Mouse (Mus musculus) ovary, postnatal 10 days (tissue): ENCODE results near the gene Sdf2l1.

ENCODE experiments used
- DNase-seq: peaks from one replicate; pipeline ENCODE4 v3.0.0; 2022; ENCODE audit warnings: low spot score

Sdf2l1 gene

DNA sequence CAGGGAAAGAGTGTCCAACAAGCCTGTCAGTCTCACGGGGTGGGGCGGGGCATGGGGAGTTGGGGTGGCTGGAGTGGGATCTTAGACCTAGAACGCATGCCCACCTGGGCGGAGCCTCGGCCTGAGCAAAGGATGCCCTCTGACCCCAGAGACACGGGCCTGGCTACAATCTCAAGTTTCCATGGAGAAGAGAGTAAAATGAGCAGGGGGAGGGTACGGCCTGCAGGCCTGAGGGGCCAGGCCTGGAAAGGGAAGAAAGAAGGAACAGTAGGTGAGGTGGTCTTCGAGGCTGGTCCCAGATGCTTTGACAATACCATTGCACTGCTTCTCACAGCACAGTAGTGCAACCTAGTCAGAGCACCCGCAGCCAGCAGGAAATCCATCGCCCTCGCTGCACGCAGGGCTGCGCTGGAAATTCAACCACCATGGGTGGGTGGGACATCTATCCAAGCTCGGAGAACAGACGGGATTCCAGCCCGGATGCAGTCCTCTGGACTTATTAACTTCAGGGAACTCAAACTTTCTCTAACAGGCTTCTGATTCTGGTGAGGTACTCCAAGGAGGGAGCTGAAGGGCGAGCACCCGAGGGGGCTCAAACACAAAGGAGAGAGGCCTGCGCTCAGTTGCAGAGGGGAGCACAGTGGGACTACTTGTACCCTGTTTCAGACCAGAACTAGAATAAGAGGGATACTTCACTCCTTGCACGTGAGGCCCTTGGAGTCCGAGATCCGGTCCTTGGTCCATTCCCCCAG, 7.9 kb downstream of the Sdf2l1 start:
- DNase-seq, result no peak

DNA sequence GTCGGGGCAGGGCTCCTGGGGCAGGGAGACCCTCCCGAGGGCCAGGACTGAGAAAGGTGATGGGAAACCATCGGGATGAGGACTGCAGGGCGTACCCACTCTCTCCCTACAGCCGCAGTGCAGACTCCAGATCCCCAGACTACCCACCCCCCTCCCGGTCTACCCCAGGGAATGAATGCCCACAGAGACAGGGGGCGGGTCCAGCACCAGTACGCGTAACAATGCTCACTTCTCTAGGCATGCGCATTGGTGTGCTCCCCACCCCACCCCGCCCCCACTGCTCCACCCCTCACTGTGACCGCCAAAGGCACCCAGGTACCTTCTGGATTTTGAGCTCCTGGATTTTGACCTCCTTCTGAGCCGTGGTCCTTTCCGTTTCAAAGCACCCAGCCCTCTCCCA, 10.6 kb downstream of the Sdf2l1 start:
- DNase-seq, result no peak

DNA sequence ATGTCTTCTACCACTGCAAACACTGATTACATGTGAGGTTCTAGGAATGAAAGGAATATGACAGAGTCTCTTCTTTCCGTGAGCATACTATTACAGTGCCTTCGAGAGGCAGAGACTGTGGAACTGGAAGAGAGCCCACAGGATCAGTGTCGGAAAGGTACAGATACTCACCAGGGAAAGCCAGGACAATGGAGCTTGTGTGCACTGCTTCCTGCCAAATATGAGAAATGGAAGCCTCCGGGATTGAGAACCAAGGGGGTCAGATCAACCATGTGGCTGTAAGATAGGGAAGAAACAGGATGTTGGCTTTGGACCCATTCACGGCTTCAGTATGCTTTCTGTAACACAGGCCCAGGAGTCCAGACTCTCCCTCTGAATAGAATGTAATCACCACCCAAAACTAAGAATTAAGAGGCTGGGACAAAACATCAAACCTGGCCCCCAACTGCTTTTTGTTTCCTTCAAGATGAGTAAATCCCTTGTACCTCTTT, 14.8 kb downstream of the Sdf2l1 start:
- no peak for DNase-seq

DNA sequence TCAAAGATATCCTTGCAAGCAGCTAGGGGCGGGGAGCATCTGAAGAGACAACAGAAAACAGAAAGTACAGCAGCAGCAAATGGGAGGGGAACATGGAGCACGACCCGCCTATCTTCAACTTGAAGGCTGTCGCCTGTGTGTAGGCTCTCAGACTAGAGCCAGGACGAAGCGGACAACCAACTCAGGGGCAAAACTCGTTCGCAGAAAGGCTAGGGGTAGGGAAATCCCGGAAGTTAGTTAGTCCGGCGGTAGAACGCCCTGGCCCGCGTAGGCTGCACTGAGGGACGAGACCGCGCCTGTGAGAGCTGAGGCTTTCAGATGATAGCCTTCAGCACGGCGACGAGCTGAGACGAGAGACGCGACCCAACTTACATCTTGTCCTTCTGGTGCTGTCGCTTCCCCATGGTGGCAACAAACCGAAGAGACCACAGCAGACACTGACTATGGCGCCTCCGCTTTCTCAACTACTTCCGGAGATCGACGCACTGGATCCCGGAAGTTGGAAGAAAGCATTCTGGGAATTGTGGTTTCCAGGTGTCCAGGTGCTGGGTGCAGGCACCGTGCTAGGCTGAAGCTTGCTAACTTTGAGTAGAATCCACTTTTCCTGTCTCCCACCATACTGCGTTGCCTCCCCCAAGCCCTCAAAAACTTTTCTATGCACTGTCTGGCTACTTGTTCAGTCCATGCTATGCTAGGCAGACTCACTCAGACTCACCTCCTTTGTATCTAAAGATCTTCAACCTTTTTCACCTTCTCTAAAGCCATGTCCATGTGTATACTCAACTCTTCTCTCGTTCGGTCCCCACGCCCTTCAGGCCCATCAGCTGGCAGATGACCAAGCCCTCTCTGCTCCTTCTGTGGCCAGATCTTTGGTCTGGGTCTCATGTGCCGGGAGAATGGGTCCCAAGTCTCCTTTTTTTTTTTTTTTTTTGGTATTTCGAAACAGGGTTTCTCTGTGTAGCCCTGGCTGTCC, 21.1 kb downstream of the Sdf2l1 start, which contains the start of gene Ppil2:
Ppil2 (minus strand) TSS at position 487 of the 973 bp plus-strand sequence.
- peak; percentile 24 for DNase-seq

DNA sequence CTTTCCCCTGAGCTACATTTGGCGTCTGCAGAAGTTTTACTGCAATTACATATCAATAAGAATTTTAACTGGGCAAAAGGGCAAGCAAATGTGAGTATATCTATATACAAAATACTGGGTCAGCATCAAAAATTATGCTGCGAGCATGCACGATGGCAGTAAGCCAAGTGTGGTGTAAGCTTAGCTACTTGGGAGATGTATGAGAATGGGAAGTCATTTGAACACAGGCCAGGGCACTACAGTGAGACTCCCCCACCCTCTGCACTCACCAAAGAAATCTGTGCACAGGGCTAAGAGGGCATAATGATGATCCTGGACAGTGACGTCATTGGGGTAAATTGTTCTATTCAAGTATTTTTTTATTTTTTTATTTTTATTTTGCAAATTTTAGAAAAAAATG, 27.6 kb downstream of the Sdf2l1 start:
- DNase-seq, result no peak

DNA sequence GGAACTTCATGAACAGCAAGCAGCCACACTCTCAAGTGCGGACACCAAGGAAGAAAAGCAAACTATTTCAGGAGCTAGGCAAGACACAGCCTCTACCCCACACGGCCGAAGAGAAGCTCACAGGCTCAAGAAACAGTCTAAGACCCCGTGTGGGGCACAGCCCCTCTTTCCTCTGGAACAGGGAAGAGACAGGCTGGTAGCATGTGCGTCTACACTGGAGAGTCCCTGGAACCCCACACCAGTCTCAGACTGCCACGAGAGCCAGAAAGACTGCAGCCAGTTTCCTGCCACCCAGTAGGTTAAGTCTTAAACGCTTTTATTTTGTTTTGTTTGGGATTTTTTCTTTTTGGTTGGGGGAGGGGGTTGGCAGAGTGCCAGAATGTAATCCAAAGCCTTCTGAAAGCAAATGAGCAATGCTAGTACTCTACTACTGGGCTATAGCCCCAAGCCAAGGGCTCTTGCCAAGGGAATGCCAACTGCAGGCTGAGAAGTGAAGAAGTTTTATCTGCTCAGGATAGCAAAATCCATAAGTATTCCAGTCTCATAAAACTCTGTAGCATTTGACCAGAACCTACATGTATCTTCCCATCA, 29.5 kb downstream of the Sdf2l1 start:
- no peak for DNase-seq

DNA sequence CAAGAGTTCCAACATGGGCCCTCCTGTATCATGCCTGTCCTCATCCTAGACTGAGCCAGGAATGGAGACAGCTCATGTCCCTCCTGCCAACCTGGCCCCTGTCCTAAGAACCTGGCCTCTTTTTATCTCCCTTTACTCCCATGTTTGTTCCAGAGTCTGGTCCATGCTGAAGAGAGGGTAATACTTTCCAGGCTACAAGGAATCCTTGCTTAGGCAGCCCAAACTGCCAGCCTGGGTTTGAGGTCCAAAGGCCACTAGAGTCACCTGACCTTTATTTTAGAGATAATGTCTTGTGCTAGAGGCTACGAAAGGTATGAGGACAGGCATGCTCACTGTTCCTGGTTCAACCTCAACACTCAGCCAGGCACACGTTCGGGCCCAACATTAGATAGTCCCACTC, 35.2 kb downstream of the Sdf2l1 start:
- DNase-seq, result no peak

DNA sequence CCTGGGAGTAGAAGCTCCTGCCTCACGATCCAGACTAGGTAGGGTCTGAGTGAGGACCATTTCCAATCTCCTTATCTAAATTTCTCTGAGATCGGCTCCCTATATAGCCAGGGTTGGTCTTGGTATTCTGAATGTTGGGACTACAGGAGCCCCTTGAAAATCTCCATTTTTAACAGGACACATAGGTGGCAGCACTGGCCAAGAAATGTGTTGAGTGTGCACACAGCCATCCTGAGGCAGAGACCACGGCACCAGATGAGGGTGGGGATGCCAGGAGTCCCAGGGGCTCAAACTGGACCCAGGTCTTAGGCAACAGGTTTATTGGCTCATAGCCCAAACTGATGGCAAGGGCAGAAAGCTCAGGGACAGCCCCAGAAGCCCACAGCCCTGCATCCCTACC, 43.8 kb downstream of the Sdf2l1 start:
- DNase-seq, result no peak

DNA sequence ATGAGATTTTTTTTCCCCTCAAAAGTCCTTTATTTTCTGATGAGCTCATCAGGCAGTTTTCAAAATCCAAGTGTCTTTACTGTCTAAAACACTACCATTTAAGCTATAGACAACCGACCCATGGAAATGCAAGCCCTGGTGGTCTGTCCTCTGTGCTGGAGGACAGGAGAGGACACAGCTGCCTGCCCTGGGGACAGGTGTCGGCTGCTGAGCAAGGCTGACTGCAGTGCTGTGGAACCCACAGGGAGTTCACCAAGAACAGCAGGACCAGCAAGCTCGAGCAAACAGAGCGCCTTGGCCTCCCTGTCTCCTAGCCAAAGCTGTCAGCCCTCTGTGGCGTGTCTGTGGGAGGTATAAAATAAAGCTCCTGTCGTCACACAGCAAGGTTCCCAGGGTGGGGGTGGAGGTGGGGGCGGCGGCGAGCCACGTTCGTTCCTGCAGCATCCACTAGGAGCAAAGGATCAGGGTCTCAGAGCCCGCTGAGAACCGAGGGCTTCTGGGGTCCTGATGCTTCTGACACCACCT, 45.5 kb downstream of the Sdf2l1 start:
- DNase-seq, result no peak

DNA sequence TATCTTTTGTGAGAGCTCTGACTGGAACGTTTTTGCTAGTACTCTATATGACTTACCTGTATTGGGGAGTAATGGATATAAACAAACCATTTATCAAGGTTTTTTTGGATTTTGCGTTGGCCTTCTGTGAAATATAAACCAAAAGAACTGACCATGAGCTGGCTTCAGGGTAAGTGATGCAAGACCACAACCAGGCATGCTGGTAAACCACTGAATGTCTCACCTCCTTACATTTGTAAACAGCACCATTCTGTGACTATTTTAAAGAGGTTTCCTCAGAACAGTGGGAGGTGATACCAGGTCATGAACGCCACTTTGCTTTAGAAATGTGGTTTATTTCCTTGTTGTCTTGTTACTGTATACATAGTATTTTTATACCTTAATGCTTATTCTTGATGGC, 45.9 kb downstream of the Sdf2l1 start:
- no peak for DNase-seq

DNA sequence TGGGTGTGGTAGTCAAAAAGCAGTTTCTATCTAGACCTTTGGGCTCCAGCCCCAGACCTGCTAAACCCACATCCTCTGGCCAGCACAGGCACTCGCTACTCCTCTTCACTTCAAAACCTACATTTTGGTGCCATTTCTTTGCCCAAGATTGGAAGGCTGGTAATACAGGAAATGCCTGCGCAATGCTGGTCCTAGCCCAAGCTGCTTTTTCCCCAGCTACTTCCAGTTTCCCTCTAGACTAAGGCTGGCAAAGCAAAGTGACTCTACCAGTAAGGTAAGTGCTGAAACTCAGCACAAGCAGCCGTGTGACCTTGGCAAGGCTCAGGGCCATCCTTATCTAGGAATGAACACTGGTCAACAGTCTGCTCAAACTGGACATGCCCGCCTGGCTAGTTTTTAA, 46.5 kb downstream of the Sdf2l1 start:
- no peak for DNase-seq

DNA sequence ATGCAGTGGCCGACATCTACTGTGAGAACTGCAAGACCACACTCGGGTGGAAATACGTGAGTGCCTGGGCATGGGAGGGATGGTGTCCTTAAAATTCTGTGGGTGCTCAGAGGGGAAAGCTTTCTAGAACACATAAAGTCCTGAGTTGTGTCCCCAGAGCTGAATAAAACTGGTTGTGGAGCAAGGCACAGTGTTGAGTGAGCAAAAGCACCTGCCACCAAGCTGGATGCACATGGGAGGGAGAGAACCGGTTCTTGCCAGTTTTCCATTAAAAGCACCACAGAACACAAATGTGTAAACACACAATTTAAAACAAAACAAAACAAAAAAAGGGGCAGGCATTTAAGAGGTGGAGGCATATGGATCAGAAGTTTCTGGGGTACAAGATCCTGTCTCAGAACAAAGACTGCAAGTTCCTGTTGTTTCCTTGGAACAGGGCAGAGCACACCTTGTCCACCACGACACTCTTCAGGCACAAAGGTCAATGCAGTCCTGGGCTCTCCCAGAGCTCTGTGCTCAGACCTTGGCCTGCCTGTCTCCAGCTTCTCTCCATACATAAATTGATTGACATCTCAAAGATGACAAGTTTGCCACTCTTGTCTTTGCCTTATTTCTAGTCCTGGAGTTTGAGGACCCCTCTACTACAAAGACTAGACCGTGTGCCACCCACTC, 49.9 kb downstream of the Sdf2l1 start:
- DNase-seq, result no peak
